Mouse (Mus musculus) left cerebral cortex, adult 8-10 months (tissue): ENCODE data around the gene Rasa3. TPM values are rescaled to one million over a fixed set of nuclear protein-coding genes. Genes with fewer than 3 reads are reported as not detected.

Source experiments
- DNase-seq, 2 experiments: peaks; one replicate each; pipeline ENCODE4 v3.0.0; 2022; ENCODE audit warnings: low spot score in 2 of 2
- total RNA-seq, 4 experiments: library from RNA; stranded (reverse); gene quantifications; 2 replicates each; pipeline ENCODE4 v1.2.4; 2022

Rasa3 gene
- total RNA-seq, 4 experiments from 2014 or later, result 63.9 to 72.0 (median 69.5) TPM

- no peak for DNase-seq
These were observed 57.0 kb downstream of the Rasa3 start for GRCm38 (mm10) chr8:13620226-13620920.

- DNase-seq, result no peak
These were observed 60.4 kb downstream of the Rasa3 start for GRCm38 (mm10) chr8:13616831-13617505.

DNA sequence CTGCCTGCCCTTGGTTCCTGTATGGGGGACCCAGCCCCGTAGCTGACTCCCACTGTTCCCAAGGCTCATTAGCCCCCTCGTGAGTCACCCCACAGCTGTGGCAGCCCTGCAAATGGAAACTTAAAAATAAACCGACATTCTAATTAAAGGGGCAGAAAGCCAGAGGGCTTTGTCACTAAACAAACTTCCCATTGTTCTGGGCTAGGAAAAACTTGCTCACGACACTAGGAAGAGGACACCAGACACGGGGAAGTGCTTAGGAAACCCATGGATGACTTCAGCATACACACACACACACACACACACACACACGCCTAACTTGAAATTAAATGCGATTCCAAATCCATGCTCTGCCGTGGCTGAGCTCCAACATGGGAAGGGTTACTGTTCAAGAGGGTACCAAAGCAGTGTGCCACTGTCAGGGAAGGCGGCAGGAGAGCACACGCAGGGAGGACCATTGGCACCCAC lies 62.4 kb downstream of the Rasa3 start:
- DNase-seq, result no peak

- no peak for DNase-seq
These were observed 63.3 kb downstream of the Rasa3 start for GRCm38 (mm10) chr8:13614136-13614535.

DNA sequence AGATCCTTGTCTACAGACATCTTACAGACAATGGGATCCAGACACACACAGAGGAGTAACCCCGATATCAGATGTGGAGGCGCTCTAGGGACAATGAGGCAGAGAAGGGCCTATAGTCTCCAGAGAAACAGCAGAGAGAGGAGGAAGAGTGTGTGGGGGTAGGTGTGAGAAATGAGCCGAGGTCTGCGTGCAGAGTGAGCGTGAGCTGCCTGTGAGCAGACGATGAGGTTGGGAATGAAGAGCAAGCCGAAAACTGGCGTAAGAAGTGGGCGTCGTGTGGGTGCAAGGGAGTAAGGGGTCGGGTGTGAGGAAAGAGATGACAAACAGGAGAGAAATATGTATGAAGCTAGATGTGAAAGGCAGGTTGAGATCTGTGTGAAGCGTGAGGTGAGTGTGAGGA lies 65.7 kb downstream of the Rasa3 start:
- DNase-seq, result peak in 1 of 2 experiments; percentile 80

GRCm38 (mm10) chr8:13609971-13610370 lies 67.4 kb downstream of the Rasa3 start:
- DNase-seq, result no peak

DNA sequence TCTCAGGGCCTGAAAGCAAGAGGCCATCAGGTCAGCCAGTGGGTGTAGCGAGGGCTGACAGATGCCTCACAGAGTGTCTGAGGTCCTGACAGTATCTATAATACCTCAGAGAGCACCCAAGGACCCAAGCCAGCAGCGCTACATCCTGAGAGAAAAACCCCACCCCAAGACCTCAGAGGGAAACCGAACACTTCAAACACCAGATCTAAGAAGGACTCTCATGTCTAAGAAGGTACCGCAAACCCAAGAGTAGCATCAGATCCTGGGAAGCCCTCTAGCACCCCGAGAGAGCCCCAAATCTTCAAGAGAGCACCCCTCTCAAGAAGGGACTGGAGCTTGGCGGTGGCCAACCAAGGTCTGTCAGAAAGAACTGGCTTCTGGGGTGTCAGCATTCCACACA lies 68.5 kb downstream of the Rasa3 start:
- no peak for DNase-seq

GRCm38 (mm10) chr8:13605920-13606480 lies 71.4 kb downstream of the Rasa3 start:
- no peak for DNase-seq

DNA sequence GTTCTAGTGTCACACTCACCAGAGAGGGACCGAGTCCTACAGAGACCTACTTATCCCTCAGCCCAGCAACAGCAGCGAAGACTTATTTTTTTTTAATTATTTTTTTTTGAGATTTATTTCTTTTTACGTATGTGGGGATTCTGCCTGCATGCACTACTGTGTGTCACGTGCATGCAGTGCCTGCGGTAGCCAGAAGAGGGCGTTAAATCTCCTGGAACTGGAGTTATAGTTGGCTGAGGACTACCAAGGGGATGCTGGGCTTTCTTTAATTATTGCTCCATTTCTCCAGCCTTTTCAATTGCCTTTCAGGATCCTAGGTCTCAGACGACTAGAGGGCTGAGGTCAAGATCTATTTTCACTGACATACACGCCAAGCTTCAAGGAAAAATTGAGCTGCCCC lies 74.8 kb downstream of the Rasa3 start:
- DNase-seq, result no peak

GRCm38 (mm10) chr8:13601166-13601565 lies 76.2 kb downstream of the Rasa3 start:
- DNase-seq, result no peak

GRCm38 (mm10) chr8:13600716-13601115 lies 76.7 kb downstream of the Rasa3 start:
- DNase-seq, result no peak

DNA sequence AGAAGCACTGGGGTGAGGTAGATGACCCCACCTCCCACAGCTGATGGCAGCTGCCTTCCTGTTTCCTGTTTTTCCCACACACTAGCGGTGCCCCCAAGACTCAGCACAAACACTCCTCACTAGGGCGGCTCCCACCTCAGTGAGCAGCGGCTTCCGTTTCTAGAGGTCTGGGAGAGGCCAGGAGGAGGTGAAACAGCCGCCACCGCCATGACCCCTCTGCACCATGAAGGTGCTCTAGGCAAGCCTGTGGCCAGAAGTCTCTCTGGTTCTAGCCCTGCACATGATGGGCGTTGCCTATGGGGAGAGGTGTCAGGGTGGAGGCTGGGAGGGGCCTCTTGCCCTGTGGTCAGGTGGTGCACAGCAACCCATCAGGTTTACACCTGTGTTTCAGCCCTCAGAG lies 77.2 kb downstream of the Rasa3 start:
- DNase-seq, result no peak

GRCm38 (mm10) chr8:13597777-13598176 lies 79.6 kb downstream of the Rasa3 start:
- DNase-seq, result no peak

- no peak for DNase-seq
These were observed 81.5 kb downstream of the Rasa3 start for GRCm38 (mm10) chr8:13595861-13596260.

- no peak for DNase-seq
These were observed 82.5 kb downstream of the Rasa3 start for GRCm38 (mm10) chr8:13594884-13595323.

GRCm38 (mm10) chr8:13593340-13593739 lies 84.1 kb downstream of the Rasa3 start:
- no peak for DNase-seq

GRCm38 (mm10) chr8:13591246-13591645 lies 86.2 kb downstream of the Rasa3 start:
- no peak for DNase-seq

DNA sequence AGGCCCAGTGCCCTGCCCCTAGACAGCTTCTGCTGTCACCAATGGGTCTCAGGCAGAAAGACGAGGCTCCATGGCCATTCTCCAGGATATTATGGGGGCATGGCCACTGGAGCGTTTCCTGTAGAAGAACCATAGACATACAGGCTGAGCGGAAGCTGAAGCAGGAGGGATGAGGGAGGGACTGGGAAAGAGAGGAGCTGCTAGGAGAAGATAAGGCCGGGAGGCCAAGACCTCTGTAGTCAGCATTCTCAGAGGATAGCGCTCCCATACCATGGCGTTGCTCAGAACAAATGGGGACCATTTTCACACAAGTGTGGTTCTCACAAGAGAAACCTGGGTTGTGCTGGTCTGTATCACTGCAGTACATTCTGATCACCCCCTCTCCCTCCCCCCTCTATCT lies 88.3 kb downstream of the Rasa3 start:
- DNase-seq, result no peak

GRCm38 (mm10) chr8:13584652-13585051 lies 92.8 kb downstream of the Rasa3 start:
- DNase-seq, result no peak

DNA sequence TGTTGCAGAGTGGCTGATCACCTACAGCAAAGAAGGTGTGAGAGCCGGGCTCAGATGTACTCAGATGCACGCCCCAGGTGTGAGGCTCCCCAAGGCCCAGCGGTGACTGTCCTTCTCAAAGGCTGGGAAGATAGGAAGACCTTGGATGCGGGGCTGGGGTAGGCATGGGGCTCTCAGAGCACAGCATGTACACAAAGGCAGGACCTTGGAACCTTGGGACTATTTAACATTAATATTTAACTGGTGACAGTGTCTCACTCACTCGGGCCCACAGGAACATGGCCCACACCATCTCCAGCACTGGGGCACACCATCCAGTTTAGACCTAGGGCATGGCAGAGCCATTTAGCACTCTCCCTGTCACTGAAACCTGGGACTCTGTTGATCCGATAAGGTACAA lies 99.5 kb downstream of the Rasa3 start:
- DNase-seq, result no peak

GRCm38 (mm10) chr8:13571999-13572398 lies 105.4 kb downstream of the Rasa3 start:
- no peak for DNase-seq

- no peak for DNase-seq
These were observed 115.3 kb downstream of the Rasa3 start, which contains the start of gene 1700029H14Rik for GRCm38 (mm10) chr8:13562118-13562517. 1700029H14Rik (minus strand) TSS chr8:13562461.
